Mouse (Mus musculus): ENCODE measurements around the gene Hif3a.

GRCm38 (mm10) chr7:17038018-17038695 is 24.1 kb downstream of the Hif3a start:
- TF ChIP-seq POLR2A (IDR thresholded peaks at IDR 0.05; ENCODE audit: low read depth, low read length) (no peak), CTCF (IDR thresholded peaks at IDR 0.05; ENCODE audit: extremely low read depth, insufficient read length, insufficient replicate concordance, low read depth, low read length) (no peak)

Data from small intestine, adult 2 months (tissue).